Mouse (Mus musculus) heart, postnatal 0 days (tissue): Measurements from ENCODE around the gene Sumf1. TPM values are rescaled to one million over a fixed set of nuclear protein-coding genes. Genes with fewer than 3 reads are reported as not detected.

Source experiments
- ATAC-seq: fragments of 200-750 bp; cut with Nextera tagmentation; 2 replicates; pipeline ENCODE4 v1.8.0; 2017; ENCODE audit warnings: low read depth, moderate number of reproducible peaks, moderate library complexity; ENCODE audit not compliant: insufficient read depth
- DNase-seq: peaks from one replicate; pipeline ENCODE4 v3.0.0-alpha.2; 2016; ENCODE audit warnings: low spot score
- H3K27ac ChIP-seq: fragments of 300-500 bp; sonication (generic); 2 replicates; pipeline ENCODE4 v1.5.1; 2014; ENCODE audit warnings: low read depth, mild to moderate bottlenecking
- H3K27me3 ChIP-seq: fragments of 300-500 bp; sonication (generic); 2 replicates; pipeline ENCODE4 v1.6.1; 2014; ENCODE audit warnings: low read length, mixed read lengths; ENCODE audit not compliant: control insufficient read depth, insufficient read depth
- H3K36me3 ChIP-seq: fragments of 300-500 bp; sonication (generic); replicated peaks from 2 replicates; pipeline ENCODE4 v1.6.1; 2014; ENCODE audit warnings: low read length, mixed read lengths; ENCODE audit not compliant: control insufficient read depth, insufficient read depth
- H3K4me1 ChIP-seq: fragments of 300-500 bp; sonication (generic); 2 replicates; pipeline ENCODE4 v1.6.1; 2014; ENCODE audit warnings: antibody characterized with exemption; ENCODE audit not compliant: control insufficient read depth, insufficient read depth
- H3K4me2 ChIP-seq: fragments of 300-500 bp; sonication (generic); 2 replicates; pipeline ENCODE4 v1.6.1; 2014; ENCODE audit warnings: low read depth, mild to moderate bottlenecking, low read length, moderate library complexity
- H3K4me3 ChIP-seq: fragments of 300-500 bp; sonication (generic); 2 replicates; pipeline ENCODE4 v1.5.1; 2014; ENCODE audit warnings: low read depth, low read length
- H3K9ac ChIP-seq: fragments of 300-500 bp; sonication (generic); replicated peaks from 2 replicates; pipeline ENCODE4 v1.6.1; 2014; ENCODE audit warnings: low read depth, low read length, mixed read lengths
- H3K9me3 ChIP-seq: fragments of 300-500 bp; sonication (generic); replicated peaks from 2 replicates; pipeline ENCODE4 v1.6.1; 2016; ENCODE audit warnings: low read length; ENCODE audit not compliant: control insufficient read depth
- CTCF ChIP-seq: IDR thresholded peaks from 2 replicates; pipeline ENCODE4 v1.5.1; 2016; ENCODE audit warnings: antibody characterized with exemption, control low read depth, low read depth
- EP300 ChIP-seq: IDR thresholded peaks from 2 replicates; pipeline ENCODE4 v1.6.1; 2016; ENCODE audit warnings: antibody characterized with exemption, low read depth
- WGBS: fragments of 180-500 bp; shearing (Covaris S2); extraction: QIAGEN DNeasy Blood & Tissue Kit; methylation state at CpG from one replicate; pipeline ENCODE4 v1.1.7; 2014; 5-methylcytosine and 5-hydroxymethylcytosine counted together
- polyA plus RNA-seq: library from polyadenylated mRNA; unstranded; fragments of >200 nt; fragmentation: Nextera tagmentation; extraction: Ambion mirVana; gene quantifications from 2 replicates; pipeline ENCODE4 v1.2.1, GENCODE M21; 2015
- total RNA-seq: library from RNA; depleted of rRNA; stranded (reverse); fragments of >200 nt; gene quantifications from 2 replicates; pipeline ENCODE4 v1.2.3, GENCODE M21; 2014; ENCODE audit warnings: low replicate concordance

The Sumf1 gene
- total and polyA plus RNA-seq, 2 experiments from 2014 or later, result 19.7 to 29.5 TPM

- ATAC-seq (no peak), DNase-seq (no peak)
- Histone ChIP-seq H3K9me3 (no peaks in the 10 kb centered on the region), H3K27me3 (no peaks in the 10 kb centered on the region), H3K9ac (no peak overlapping the region), H3K27ac (no peak overlapping the region), H3K4me2 (no peak overlapping the region), H3K4me1 (peaks cover 35% of the 10 kb centered on the region), H3K4me3 (no peak overlapping the region), H3K36me3 (no peaks in the 10 kb centered on the region)
- TF ChIP-seq CTCF (no peak), EP300 (no peak)
- 24% methylated on average over 2 of the region's 2 CpGs for WGBS
Measured at GRCm38 (mm10) chr6:108228601-108229000, 43.2 kb upstream of the Sumf1 start.

DNA sequence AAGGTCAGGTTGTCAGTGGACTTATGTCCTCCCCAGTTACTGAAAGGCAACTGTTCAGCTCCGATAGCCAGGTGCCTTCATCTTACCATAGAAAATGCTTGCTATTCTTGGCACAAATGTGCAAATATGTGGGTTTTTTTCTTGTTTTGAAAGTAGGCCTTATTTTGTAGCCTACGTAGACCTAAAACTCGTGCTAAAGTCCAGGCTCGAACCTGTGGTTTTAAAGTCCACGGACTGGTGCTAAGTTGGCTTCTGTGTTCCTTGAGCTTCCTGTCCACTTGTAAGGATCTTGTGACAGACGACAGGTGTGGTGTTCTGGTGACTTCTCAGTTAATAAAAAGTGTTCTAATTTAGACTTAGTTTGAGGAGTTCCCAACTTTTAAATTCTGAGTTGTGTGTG lies 42.7 kb upstream of the Sumf1 start:
- H3K36me3 ChIP-seq, result no peaks in the 10 kb centered on the region
- H3K4me3 ChIP-seq, result no peak overlapping the region
- no peak for DNase-seq
- 78% methylated on average over 6 of the region's 6 CpGs for WGBS
- no peak for ATAC-seq
- no peak overlapping the region for H3K9ac ChIP-seq
- H3K27ac ChIP-seq, result no peak overlapping the region
- H3K9me3 ChIP-seq, result no peaks in the 10 kb centered on the region
- H3K4me1 ChIP-seq, result peaks cover 29% of the 10 kb centered on the region
- H3K27me3 ChIP-seq, result no peaks in the 10 kb centered on the region
- no peak for TF ChIP-seq EP300
- no peak for TF ChIP-seq CTCF
- H3K4me2 ChIP-seq, result no peak overlapping the region

DNA sequence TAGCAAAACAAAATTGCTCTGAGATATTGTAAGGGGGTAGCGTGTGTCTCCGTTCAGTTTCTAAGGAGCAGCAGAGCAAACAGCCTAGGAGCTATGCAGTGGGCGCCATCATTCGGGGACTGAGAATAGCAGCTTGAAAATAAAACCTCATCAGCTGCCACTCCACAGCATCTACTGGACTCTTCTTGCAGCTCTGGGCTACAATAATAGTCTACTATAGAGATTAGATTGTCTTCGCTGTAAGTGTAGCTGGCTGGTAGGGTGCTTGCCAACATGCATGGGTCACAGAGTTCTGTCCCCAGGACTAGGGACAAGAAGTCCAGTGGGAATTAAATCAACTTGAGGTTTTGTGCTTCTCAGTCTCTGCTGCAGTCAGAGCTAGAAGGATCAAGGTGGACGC lies 42.1 kb upstream of the Sumf1 start:
- WGBS, result 37% methylated on average over 6 of the region's 6 CpGs
- Histone ChIP-seq H3K4me1 (peaks cover 24% of the 10 kb centered on the region), H3K9me3 (no peaks in the 10 kb centered on the region), H3K4me2 (no peak overlapping the region), H3K9ac (no peak overlapping the region), H3K27ac (no peak overlapping the region), H3K36me3 (no peaks in the 10 kb centered on the region), H3K4me3 (no peak overlapping the region), H3K27me3 (no peaks in the 10 kb centered on the region)
- ATAC-seq (no peak), DNase-seq (no peak)
- TF ChIP-seq CTCF (peak; percentile 18), EP300 (no peak)

DNA sequence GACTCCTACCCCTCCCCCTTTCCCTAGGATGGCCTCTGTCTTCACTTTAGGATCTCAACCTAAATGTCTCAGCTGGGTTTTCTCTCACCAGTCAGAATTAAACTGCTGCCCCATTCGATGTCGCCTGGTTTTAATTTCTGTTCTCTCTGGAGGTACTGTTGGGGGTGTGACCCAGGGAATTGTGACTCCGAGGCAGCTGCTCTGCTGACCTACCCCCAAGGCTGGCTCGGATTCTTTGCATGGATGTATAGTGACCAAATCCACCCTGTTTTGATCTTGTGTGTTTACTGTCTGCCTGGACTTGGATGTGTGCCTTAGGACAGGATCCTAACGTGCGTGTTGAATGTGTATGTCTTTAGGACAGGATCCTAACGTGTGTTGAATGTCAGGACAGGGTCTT lies 40.8 kb upstream of the Sumf1 start:
- Histone ChIP-seq H3K9ac (no peak overlapping the region), H3K4me1 (peaks cover 29% of the 10 kb centered on the region), H3K4me3 (no peak overlapping the region), H3K4me2 (no peak overlapping the region), H3K27me3 (no peaks in the 10 kb centered on the region), H3K36me3 (no peaks in the 10 kb centered on the region), H3K9me3 (no peaks in the 10 kb centered on the region), H3K27ac (no peak overlapping the region)
- DNase-seq, result no peak
- no peak for ATAC-seq
- 74% methylated on average over 7 of the region's 7 CpGs for WGBS
- TF ChIP-seq CTCF, result no peak
- no peak for TF ChIP-seq EP300

- WGBS, result 79% methylated on average over 2 of the region's 2 CpGs
Measured at GRCm38 (mm10) chr6:108225027-108225426, 39.6 kb upstream of the Sumf1 start.

GRCm38 (mm10) chr6:108224361-108224760 lies 39.0 kb upstream of the Sumf1 start:
- Histone ChIP-seq H3K27ac (peak overlapping the region; percentile 46; the same call in 1 of the 2 replicates), H3K9me3 (no peaks in the 10 kb centered on the region), H3K36me3 (no peaks in the 10 kb centered on the region), H3K4me3 (no peak overlapping the region), H3K4me1 (peaks cover 29% of the 10 kb centered on the region), H3K9ac (no peak overlapping the region), H3K27me3 (no peaks in the 10 kb centered on the region), H3K4me2 (no peak overlapping the region)
- ATAC-seq (no peak), DNase-seq (no peak)
- TF ChIP-seq CTCF (no peak), EP300 (no peak)
- WGBS, result 83% methylated on average over 4 of the region's 4 CpGs

More at GRCm38 (mm10) chr6:108225027-108225426, 39.6 kb upstream of the Sumf1 start:
- H3K27ac ChIP-seq, result no peak overlapping the region
- H3K4me1 ChIP-seq, result peaks cover 29% of the 10 kb centered on the region
- DNase-seq (no peak), ATAC-seq (no peak)
- no peaks in the 10 kb centered on the region for H3K27me3 ChIP-seq
- no peak overlapping the region for H3K4me3 ChIP-seq
- H3K9ac ChIP-seq, result no peak overlapping the region
- H3K9me3 ChIP-seq, result no peaks in the 10 kb centered on the region
- no peak overlapping the region for H3K4me2 ChIP-seq
- no peak for TF ChIP-seq CTCF
- no peak for TF ChIP-seq EP300
- H3K36me3 ChIP-seq, result no peaks in the 10 kb centered on the region
